Mouse (Mus musculus) brain, embryonic 18.5 days (tissue): ENCODE results near the gene Dhx36.

Experiments
- DNase-seq: peaks from one replicate; pipeline ENCODE4 v3.0.0-alpha.2; 2012; ENCODE audit warnings: low read depth, low spot score

Dhx36 gene

DNA sequence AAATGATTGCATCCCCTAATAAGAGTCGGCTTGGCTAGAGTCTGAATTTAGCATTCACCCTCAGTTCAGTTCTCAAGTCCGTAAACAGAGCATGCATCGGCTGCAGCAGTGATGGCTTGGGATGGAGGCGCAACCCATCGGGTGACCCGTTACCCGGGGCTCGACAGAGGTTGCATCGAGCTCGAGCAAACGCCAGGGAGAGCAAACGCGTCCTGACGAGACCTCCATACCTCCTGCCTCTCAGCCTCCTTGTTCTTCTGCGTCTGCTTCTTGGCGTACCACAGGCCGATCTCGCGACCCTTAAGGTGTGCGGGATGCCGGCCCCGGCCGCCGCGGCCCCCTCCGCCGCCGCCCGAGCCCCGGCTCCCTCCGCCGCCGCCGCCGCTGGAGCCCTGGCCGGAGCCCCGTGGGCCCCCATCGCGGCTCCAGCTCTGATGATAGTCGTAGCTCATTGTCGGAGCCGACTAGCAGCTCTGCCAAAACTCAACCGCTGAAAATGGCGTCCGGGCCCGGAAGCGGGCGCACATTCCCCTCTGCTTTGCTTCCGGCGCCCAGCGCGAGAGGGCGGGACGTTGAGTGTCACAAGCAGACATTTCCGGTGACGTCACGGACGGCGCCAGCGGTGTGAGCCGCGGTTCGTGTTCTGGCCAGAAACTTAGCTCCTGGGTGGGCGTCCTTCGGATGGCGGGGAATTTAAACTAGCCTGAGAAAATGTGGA, at the start of gene Dhx36:
Gene Dhx36 (minus strand): TSS at position 517 of the 718 bp plus-strand sequence.
- peak; percentile 94 for DNase-seq

GRCm38 (mm10) chr3:62527593-62527992, 20.8 kb upstream of the Dhx36 start:
- DNase-seq: no peak

- no peak for DNase-seq
These were observed 20.4 kb upstream of the Dhx36 start for GRCm38 (mm10) chr3:62527160-62527559.

DNA sequence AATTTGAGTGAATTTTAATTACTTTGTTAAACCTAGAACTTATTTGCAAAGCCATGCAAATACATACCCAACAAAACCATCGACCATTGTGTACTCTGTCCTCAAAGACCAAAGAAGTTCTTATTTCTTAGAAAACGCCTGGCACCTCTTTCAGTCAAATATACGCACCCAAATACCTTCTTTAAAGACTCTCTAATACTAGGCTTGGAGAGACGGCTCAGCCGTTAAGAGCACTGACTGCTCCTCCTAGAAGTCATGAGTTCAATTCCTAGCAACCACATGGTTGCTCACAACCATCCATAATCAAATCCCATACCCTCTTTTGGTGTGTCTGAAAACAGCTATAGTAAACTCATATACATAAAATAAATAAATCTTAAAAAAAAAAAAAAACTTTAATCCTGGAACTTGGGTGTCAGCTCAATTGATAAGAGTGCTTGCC, 423 bp upstream of the Dhx36 start:
- no peak for DNase-seq

DNA sequence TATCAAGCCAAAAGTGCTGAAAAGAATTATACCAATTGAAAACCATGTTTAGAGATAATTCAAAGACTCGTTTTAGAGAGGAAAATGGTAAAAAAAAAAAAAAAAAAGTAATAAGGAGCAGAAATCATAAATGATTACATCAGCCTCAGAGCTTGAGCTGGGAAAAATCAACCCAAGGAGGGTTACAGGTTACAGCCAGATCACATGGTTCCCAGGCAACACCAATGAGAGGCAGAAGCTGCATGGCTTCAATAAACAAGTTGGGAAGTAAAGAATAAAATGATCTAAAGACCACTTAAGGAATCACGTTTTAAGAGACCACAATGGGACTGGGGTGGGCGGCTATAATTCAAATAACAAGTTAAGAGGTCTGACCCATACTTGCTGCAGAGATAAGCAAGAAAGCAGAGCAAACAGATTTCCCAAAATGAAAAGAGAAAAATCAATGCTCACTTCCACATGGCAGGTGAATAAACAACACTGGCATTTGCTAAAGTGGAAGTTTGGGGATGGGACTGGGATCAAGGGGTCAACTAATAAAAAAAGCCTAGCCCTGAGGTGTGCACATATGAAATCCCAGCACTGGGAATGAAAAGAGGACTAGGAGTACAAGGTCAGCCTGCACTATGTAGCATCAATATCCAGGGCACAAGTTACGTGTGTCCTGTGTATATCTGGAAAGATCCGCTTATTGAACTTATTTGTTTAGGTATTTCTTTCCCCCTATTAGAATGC, 1.5 kb downstream of the Dhx36 start:
- no peak for DNase-seq

DNA sequence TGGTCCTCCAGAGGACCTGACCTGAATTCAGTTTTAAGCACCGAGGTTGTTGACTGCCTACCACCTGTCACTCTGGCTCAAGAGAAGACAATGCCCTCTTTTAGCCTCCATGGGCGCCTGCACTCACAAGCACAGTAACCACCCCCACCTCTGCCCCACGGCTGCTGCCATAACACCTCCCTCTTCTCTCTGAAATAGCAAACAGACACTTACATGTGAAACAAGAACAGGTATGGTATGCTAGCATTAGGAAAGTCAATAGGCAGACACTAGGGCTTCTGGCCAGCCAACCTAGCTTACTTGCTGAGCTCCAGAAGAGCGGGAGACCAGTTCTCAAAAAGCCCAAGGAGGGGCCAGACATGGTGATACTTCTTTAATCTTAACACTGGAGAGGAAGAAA, 7.5 kb downstream of the Dhx36 start:
- no peak for DNase-seq

DNA sequence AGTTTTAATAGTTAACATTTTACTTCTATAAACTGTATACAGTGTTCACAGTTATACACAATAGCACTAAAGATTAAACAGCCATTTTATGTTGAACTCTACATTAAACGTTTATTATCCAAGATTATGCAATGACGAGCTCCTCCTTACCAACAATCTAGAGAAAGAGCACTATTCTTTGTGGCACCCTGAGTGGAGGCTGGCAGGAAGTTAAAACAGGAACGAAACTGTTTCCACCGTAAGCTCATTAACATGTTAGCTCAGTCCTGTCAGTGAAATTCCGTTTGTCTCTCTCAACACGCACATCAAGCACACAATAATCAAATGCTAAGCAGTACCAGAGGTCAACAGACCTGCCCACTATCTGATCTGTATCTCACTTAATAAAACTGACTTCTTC, 14.2 kb downstream of the Dhx36 start:
- DNase-seq: no peak

DNA sequence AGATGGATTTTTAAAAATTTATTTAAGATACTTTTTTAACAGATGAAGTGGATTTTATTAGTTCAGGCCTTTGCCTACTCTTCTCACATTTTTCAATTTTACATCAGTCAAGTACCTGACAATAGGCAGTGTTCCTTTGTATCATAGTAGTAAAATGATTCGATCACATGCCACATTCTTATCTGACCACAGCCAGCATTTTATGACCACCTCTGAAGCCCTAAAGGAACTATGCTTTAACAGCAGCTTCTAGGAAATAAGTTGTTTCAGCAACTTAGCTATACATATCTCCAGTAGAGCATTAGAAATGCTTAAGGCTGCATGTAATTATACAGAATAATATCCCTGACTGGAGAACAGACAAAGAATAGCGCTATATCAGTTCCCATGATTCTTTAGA, 22.5 kb downstream of the Dhx36 start:
- DNase-seq: no peak

DNA sequence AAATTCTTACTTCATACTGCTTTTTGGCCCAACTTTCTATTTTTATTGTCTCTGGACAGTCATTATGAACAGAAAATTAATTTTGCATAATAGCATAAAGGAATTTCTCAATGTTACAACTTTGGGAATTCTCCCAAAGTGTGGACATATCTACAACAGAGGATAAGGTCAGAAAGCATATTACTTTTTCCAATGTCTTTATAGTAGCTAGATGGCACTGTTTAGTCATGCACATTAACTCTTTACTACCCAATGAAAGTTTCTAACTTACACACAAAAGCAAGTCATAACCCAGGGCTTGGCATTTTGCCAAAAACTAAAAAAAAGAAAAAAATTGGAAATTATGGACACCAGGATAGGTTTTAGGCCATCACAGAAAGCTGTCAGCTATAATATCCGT, 36.6 kb downstream of the Dhx36 start:
- DNase-seq: no peak

DNA sequence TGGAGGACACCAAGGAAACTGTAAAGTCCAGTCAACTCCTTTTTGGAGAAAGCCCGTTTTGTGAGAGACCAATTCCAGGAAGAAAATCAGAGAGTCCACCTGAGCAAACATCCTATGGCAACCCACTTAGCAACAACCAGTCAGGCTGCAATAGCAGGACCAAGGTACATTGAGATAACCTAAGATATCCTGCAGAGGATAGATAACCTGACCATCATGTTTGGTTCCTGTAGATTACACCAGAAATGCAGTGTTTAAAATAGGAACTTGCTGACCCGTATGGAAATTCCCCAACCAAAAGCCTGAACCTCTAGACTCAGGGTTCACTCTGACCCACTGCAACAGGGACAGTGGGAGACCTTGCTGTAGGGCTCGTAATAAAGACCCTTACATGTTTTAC, 42.5 kb downstream of the Dhx36 start:
- no peak for DNase-seq

DNA sequence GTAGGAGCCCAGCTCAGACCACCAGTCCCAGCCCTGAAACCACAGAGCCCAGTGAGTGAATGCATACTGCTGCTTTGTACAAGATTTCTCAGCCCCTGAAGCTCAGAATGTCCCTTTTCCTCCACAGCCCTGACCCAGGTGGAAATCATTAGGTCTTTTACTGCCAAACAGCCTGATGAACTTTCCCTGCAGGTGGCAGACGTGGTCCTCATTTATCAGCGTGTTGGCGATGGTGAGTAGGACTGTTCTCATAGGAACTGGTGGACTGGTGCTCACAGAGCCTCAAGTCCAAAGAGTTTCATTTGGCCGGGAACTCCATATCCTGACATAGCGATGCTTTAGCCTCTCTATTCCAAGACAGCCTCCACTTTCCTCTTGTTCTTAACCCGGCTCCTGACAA, 47.3 kb downstream of the Dhx36 start:
- no peak for DNase-seq

GRCm38 (mm10) chr3:62458284-62459013, 48.4 kb downstream of the Dhx36 start:
- no peak for DNase-seq

DNA sequence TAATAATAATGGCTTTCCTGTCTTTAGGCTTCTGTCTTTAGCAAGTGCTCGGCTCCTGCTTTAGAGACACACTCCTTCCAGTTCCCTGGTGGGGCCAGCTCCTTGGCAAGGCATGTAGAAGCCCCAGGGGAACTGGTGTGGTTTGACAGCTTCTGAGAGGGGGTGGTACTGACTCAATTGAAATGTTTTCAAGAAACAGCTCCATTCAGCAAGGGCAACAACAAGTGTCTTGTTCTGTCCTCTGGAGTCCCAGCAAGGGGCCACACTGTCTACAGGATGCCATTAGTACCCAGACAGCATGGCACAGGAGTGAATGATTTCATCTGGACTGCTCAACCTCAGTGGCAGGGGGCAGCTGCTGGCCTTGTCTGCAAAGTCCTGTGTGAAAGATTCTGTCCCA, 51.0 kb downstream of the Dhx36 start:
- peak; percentile 54 for DNase-seq

DNA sequence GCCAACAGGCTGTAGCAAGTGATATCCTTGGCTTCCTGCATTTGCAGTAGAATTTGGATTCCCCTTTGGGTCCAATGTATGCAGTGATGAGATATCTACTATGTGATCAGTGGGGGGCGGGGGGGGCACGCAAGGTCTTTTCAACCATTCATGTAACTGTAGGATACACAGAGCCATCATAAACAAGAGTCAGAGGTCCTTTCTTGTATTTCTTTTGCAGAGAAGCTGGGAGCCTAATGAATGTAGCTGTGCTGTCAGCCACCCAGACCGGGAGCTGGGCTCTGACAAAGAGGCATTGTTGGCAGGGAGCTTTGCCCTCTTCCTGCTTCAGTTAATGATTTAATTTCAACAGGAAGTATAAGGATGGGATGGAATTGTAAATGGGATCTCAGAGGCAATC, 52.7 kb downstream of the Dhx36 start:
- no peak for DNase-seq

- DNase-seq: no peak
These were observed 53.8 kb downstream of the Dhx36 start for GRCm38 (mm10) chr3:62452961-62453360.

- DNase-seq: no peak
These were observed 56.8 kb downstream of the Dhx36 start for GRCm38 (mm10) chr3:62449871-62450496.

GRCm38 (mm10) chr3:62447151-62447550, 59.7 kb downstream of the Dhx36 start:
- no peak for DNase-seq

GRCm38 (mm10) chr3:62446271-62446670, 60.5 kb downstream of the Dhx36 start:
- no peak for DNase-seq

- no peak for DNase-seq
These were observed 63.1 kb downstream of the Dhx36 start for GRCm38 (mm10) chr3:62443582-62444194.

DNA sequence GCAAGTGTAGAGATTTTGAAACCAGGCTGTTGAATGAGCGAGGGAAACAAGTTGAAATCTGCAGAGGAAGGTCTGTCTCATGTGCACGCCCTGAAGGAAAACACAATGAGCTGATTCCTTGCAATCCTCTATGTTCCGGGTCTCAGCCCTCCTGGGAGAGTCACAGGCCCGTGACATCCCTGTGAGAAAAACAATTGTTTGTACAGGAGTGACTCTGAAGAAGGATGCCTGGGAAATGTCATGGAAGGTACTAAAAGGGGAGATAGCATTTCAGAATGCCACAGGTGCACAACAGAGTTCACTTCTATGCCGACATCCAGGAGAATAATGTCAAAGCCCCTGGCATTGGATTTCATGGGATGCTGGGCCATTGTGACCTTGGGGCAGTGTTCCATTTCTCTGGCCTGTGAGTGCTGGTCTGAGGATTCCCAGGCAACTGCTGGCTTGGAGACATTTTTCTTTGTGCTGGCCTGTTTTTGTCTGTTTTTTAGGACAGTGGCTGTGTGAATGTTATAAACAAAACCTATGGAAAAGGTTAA, 66.3 kb downstream of the Dhx36 start:
- DNase-seq: no peak

DNA sequence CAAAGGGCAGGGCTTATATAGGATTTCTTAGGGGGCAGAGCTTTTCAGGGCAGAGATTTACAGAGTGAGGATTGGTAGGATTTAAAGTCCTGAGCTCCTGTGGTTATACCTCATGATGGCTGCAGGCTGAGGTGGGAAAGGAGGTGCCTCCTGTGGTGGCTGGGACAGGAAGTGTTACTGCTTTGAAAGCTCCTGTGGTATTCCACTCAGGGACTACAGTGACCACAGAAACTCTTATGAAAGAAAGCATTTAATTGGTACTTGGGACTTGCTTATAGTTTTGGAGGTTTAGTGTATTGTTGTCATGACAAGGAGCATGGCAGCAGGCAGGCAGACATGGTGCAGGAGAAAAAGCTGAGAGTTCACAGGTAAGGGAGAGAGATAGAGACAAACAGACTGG, 70.9 kb downstream of the Dhx36 start:
- no peak for DNase-seq
